In the genomic region with DNA sequence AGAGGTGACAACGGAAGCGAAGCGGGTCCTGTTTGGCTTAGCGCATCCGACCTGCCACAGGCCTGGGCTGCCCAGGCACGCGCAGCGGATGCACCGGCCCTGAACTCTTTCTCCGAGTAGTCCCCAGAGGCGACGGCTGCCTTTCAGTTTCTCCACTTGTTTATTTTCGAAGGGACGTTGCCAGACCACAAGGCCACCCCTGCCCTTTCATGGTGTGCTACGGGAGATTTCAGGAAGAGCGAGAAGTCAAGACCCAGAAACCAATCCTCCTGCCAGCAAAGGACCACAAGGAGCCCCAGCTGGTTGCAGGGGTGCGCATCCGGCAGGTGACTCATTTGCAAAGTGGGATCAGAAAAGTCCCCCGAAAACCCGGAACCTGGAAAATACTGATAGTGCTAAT, we compare ENCODE assay signal across 9 mouse cellular contexts. TPM values are rescaled to one million over a fixed set of nuclear protein-coding genes. Genes with fewer than 3 reads are reported as not detected.
DNase-seq lines count a peak whose midpoint lies in the region; ATAC-seq and TF ChIP-seq lines count a peak whose summit lies in the region.
"Had no signal": no experiment of that assay in that cellular context is flagged by ENCODE, and none has a peak within 500 bp of the region (broad histone marks: within the 10 kb centered on the region; RNA-seq: fewer than 3 reads in every experiment).

No protein-coding gene starts in this region.

- DNase-seq in forebrain, embryonic 11.5 days (ENCODE audit: low spot score), result peak; percentile 68
- no peak for DNase-seq in forebrain, postnatal 0 days
- peak; percentile 53 for DNase-seq in adrenal gland, adult 8-10 months
- DNase-seq in induced T-regulatory cell, adult 2 months (ENCODE audit: low read depth), result peak; percentile 41
- DNase-seq in lung, postnatal 10 days, result peak; percentile 79
- no peak for DNase-seq in layer of hippocampus, adult 18-20 months (ENCODE audit: low spot score in 2 of 2)
- no peak for DNase-seq in gastrocnemius, postnatal 10 days
- DNase-seq in gastrocnemius, postnatal 4 days (ENCODE audit: low spot score in 2 of 2), result no peak

- H3K4me1 ChIP-seq in forebrain, embryonic 11.5 days (replicated peaks; ENCODE audit: control insufficient read depth, insufficient read depth, low read length), result 0 out of 2 replicates have a peak, but pooled peaks cover 1% of the 10 kb centered on the region
- no peaks in the 10 kb centered on the region for H3K4me1 ChIP-seq in forebrain, postnatal 0 days (ENCODE audit: insufficient read depth)

- H3K9me3 ChIP-seq in forebrain, embryonic 11.5 days (ENCODE audit: control insufficient read depth, low read length), result no peaks in the 10 kb centered on the region
- no peaks in the 10 kb centered on the region for H3K9me3 ChIP-seq in forebrain, postnatal 0 days (ENCODE audit: low read length)

- ATAC-seq in forebrain, embryonic 11.5 days (replicated peaks; ENCODE audit: low FRiP score), result no peak
- no peak for ATAC-seq in forebrain, postnatal 0 days

- no peak for TF ChIP-seq CTCF in forebrain, postnatal 0 days (IDR thresholded peaks at IDR 0.05; ENCODE audit: low read depth)

- no peak overlapping the region for H3K4me3 ChIP-seq in forebrain, embryonic 11.5 days (ENCODE audit: low read depth, low read length)
- no peak overlapping the region for H3K4me3 ChIP-seq in forebrain, postnatal 0 days (ENCODE audit: low read depth, low read length)
- H3K4me3 ChIP-seq: hindbrain, embryonic 15.5 days had no signal

- no peak overlapping the region for H3K4me2 ChIP-seq in forebrain, embryonic 11.5 days (ENCODE audit: low read depth, low read length, severe bottlenecking)
- H3K4me2 ChIP-seq in forebrain, postnatal 0 days (ENCODE audit: low read depth), result no peak overlapping the region
- H3K4me2 ChIP-seq: hindbrain, embryonic 15.5 days had no signal

- H3K9ac ChIP-seq in forebrain, embryonic 11.5 days (ENCODE audit: low read length), result no peak overlapping the region
- no peak overlapping the region for H3K9ac ChIP-seq in forebrain, postnatal 0 days
- H3K9ac ChIP-seq: hindbrain, embryonic 15.5 days had no signal

- 36% methylated on average over 20 of the region's 20 CpGs for WGBS in forebrain, embryonic 11.5 days
- WGBS in forebrain, postnatal 0 days, result 46% methylated on average over 20 of the region's 20 CpGs

- H3K27me3 ChIP-seq in forebrain, embryonic 11.5 days (ENCODE audit: control insufficient read depth, insufficient read depth, low read length), result no peaks in the 10 kb centered on the region
- H3K27me3 ChIP-seq in forebrain, postnatal 0 days (ENCODE audit: insufficient read depth, low read length), result no peaks in the 10 kb centered on the region
- H3K27me3 ChIP-seq: hindbrain, embryonic 15.5 days had no signal

- H3K36me3 ChIP-seq in forebrain, embryonic 11.5 days (ENCODE audit: control insufficient read depth, insufficient read depth, low read length), result no peaks in the 10 kb centered on the region
- no peaks in the 10 kb centered on the region for H3K36me3 ChIP-seq in forebrain, postnatal 0 days (ENCODE audit: insufficient read depth)
- H3K36me3 ChIP-seq: hindbrain, embryonic 15.5 days had no signal

- H3K27ac ChIP-seq in forebrain, embryonic 11.5 days (ENCODE audit: low read depth, low read length), result no peak overlapping the region
- H3K27ac ChIP-seq in forebrain, postnatal 0 days (ENCODE audit: low read depth, low read length), result no peak overlapping the region
- H3K27ac ChIP-seq: hindbrain, embryonic 15.5 days had no signal

RNA-seq across cellular contexts. Expression of a gene that starts 12.6 kb away (rescaled TPM):
- polyA plus RNA-seq in forebrain, embryonic 11.5 days (2014; fragmentation: Nextera tagmentation; extraction: Ambion mirVana), result 22.3 and 22.7 TPM in 2 replicates
- 14.2 and 17.4 TPM in 2 replicates for total RNA-seq in forebrain, postnatal 0 days (2014; rRNA removed)
- 8.4 and 13.3 TPM in 2 replicates for polyA plus RNA-seq in forebrain, postnatal 0 days (2015; fragmentation: Nextera tagmentation; extraction: Ambion mirVana)
- total RNA-seq in adrenal gland, adult 8-10 months (2022), result 10 to 100 TPM; 21.6 to 32.8 (median 27.1) TPM
- 10 to 100 TPM; 15.4 to 20.6 TPM for total RNA-seq in layer of hippocampus, adult 18-20 months (2021)
- 10 to 100 TPM; 57.4 to 57.6 TPM for total RNA-seq in gastrocnemius, postnatal 10 days (2021)
- 10 to 100 TPM; 48.4 to 49.8 TPM for total RNA-seq in gastrocnemius, postnatal 4 days (2021)

RNA-seq across cellular contexts. Expression of a gene that starts 38.3 kb away (rescaled TPM):
- polyA plus RNA-seq in forebrain, embryonic 11.5 days (2014; fragmentation: Nextera tagmentation; extraction: Ambion mirVana), result 57.1 and 61.7 TPM in 2 replicates
- total RNA-seq in forebrain, postnatal 0 days (2014; rRNA removed), result 47.9 and 56.0 TPM in 2 replicates
- 37.2 and 38.3 TPM in 2 replicates for polyA plus RNA-seq in forebrain, postnatal 0 days (2015; fragmentation: Nextera tagmentation; extraction: Ambion mirVana)
- 10 to 100 TPM in 3 of 4 experiments, 1 to 10 TPM in 1; 9.7 to 15.1 (median 13.2) TPM for total RNA-seq in adrenal gland, adult 8-10 months (2022)
- 10 to 100 TPM; 66.1 to 66.3 TPM for total RNA-seq in layer of hippocampus, adult 18-20 months (2021)
- 10 to 100 TPM; 21.0 to 25.3 TPM for total RNA-seq in gastrocnemius, postnatal 10 days (2021)
- 10 to 100 TPM; 33.6 to 37.5 TPM for total RNA-seq in gastrocnemius, postnatal 4 days (2021)

Comparison
In these comparisons a context has a peak if more than half of its experiments do, and no peak if none do; other contexts are left out.
1. DNase-seq: peak in forebrain, embryonic 11.5 days (single experiment), adrenal gland, adult 8-10 months (single experiment), induced T-regulatory cell, adult 2 months (single experiment) and lung, postnatal 10 days (single experiment); none in forebrain, postnatal 0 days (single experiment), layer of hippocampus, adult 18-20 months (0 of 2), gastrocnemius, postnatal 10 days (single experiment) and gastrocnemius, postnatal 4 days (0 of 2).